Mouse (Mus musculus) MEL (cell line): ENCODE measurements at regions not wholly inside any gene's neighbourhood (a gene's known extent, or its start where the extent isn't known, plus 50 kb on each side); places are given as distances from the start of the nearest gene placed in this dataset.

ENCODE experiments used
- DNase-seq: peaks from one replicate; pipeline ENCODE4 v3.0.0; 2011; ENCODE audit warnings: low read depth, low spot score
- H3K27ac ChIP-seq: 2 replicates; pipeline ENCODE4 v1.5.1; 2012; ENCODE audit warnings: low read depth, mild to moderate bottlenecking, control low read depth, low read length, moderate library complexity; ENCODE audit not compliant: control insufficient read depth
- H3K27me3 ChIP-seq, 2 experiments: fragments of 150-350 bp in 1 of 2; sonication (generic) in 1 of 2; 2 replicates each; pipeline ENCODE4 v1.6.1; 2012; ENCODE audit warnings: low read length in 2 of 2, mild to moderate bottlenecking in 2 of 2, improper control_type of control experiment in 1 of 2, moderate library complexity in 1 of 2; ENCODE audit not compliant: insufficient read depth in 2 of 2, control insufficient read depth in 1 of 2
- H3K36me3 ChIP-seq, 2 experiments: 2 replicates each; pipeline ENCODE4 v1.6.1; 2012 to 2014; ENCODE audit warnings: low read length in 2 of 2, improper control_type of control experiment in 1 of 2, inconsistent platforms in 1 of 2, mild to moderate bottlenecking in 1 of 2; ENCODE audit not compliant: insufficient read depth in 2 of 2, control insufficient read depth in 1 of 2
- H3K4me1 ChIP-seq, 2 experiments: fragments of 150-350 bp in 1 of 2; sonication (generic) in 1 of 2; 2 replicates each; pipeline ENCODE4 v1.6.1; 2012; ENCODE audit warnings: low read length in 2 of 2, improper control_type of control experiment in 1 of 2, mild to moderate bottlenecking in 1 of 2; ENCODE audit not compliant: insufficient read depth in 2 of 2, control insufficient read depth in 1 of 2
- H3K4me3 ChIP-seq, 2 experiments: fragments of 150-350 bp in 1 of 2; sonication (generic) in 1 of 2; 2 replicates each; pipeline ENCODE4 v1.5.1; 2012; ENCODE audit warnings: low read depth in 2 of 2, low read length in 2 of 2, mild to moderate bottlenecking in 2 of 2, moderate library complexity in 2 of 2, control low read depth in 1 of 2, improper control_type of control experiment in 1 of 2; ENCODE audit not compliant: control insufficient read depth in 1 of 2, insufficient read depth in 1 of 2
- H3K79me2 ChIP-seq: 2 replicates; pipeline ENCODE4 v1.6.1; 2012; ENCODE audit warnings: mild to moderate bottlenecking, low read length, moderate library complexity; ENCODE audit not compliant: control insufficient read depth, poor library complexity, insufficient read depth
- H3K9ac ChIP-seq: 2 replicates; pipeline ENCODE4 v1.6.1; 2012; ENCODE audit warnings: low read depth, mild to moderate bottlenecking, control low read depth, low read length, moderate library complexity; ENCODE audit not compliant: control insufficient read depth, poor library complexity, severe bottlenecking
- H3K9me3 ChIP-seq: fragments of 150-350 bp; sonication (generic); replicated peaks from 2 replicates; pipeline ENCODE4 v1.6.1; 2012; ENCODE audit warnings: mild to moderate bottlenecking, low read length, improper control_type of control experiment, moderate library complexity; ENCODE audit not compliant: insufficient read depth
- BHLHE40 ChIP-seq: IDR thresholded peaks from 2 replicates; pipeline ENCODE4 v1.6.1; 2012; ENCODE audit warnings: low read depth, mild to moderate bottlenecking, inconsistent platforms, low read length, improper control_type of control experiment, borderline replicate concordance
- CHD1 ChIP-seq: IDR thresholded peaks from 2 replicates; pipeline ENCODE4 v1.6.1; 2012; ENCODE audit warnings: low read depth, mild to moderate bottlenecking, inconsistent platforms, low read length, improper control_type of control experiment
- CHD2 ChIP-seq: IDR thresholded peaks from 2 replicates; pipeline ENCODE4 v1.6.1; 2011; ENCODE audit warnings: low read length, improper control_type of control experiment
- CTCF ChIP-seq, 3 experiments: IDR thresholded peaks in 2 of 3; conservative IDR thresholded peaks in 1 of 3; 2 replicates each; pipeline ENCODE4 v1.5.1; 2011 to 2012; ENCODE audit warnings: low read length in 3 of 3, low read depth in 2 of 3, mild to moderate bottlenecking in 2 of 3, improper control_type of control experiment in 1 of 3, inconsistent platforms in 1 of 3, mixed read lengths in 1 of 3, moderate library complexity in 1 of 3; ENCODE audit not compliant: control insufficient read depth in 1 of 3, insufficient read depth in 1 of 3, poor library complexity in 1 of 3, severe bottlenecking in 1 of 3
- JUND ChIP-seq: IDR thresholded peaks from 2 replicates; pipeline ENCODE4 v1.6.1; 2011; ENCODE audit warnings: low read depth, mild to moderate bottlenecking, improper control_type of control experiment, low read length
- KAT2A ChIP-seq: conservative IDR thresholded peaks from 2 replicates; pipeline ENCODE4 v1.6.1; 2012; ENCODE audit warnings: low read depth, low read length, improper control_type of control experiment, inconsistent platforms
- MAZ ChIP-seq: IDR thresholded peaks from 2 replicates; pipeline ENCODE4 v1.6.1; 2012; ENCODE audit warnings: low read depth, mild to moderate bottlenecking, inconsistent platforms, low read length, improper control_type of control experiment
- MYB ChIP-seq: IDR thresholded peaks from 2 replicates; pipeline ENCODE4 v1.6.1; 2011; ENCODE audit warnings: mild to moderate bottlenecking, low read depth, low read length, improper control_type of control experiment
- MYC ChIP-seq: IDR thresholded peaks from 2 replicates; pipeline ENCODE4 v1.6.1; 2011; ENCODE audit warnings: low read depth, mild to moderate bottlenecking, low read length, improper control_type of control experiment, moderate library complexity
- NELFE ChIP-seq: IDR thresholded peaks from 2 replicates; pipeline ENCODE4 v1.6.1; 2011; ENCODE audit warnings: low read depth, low read length, improper control_type of control experiment
- NRF1 ChIP-seq: IDR thresholded peaks from 2 replicates; pipeline ENCODE4 v1.6.1; 2014; ENCODE audit warnings: low read depth, mild to moderate bottlenecking, inconsistent platforms, low read length, improper control_type of control experiment, moderate library complexity; ENCODE audit not compliant: poor library complexity, insufficient read depth, severe bottlenecking
- POLR2A ChIP-seq, 2 experiments: IDR thresholded peaks; 2 replicates each; pipeline ENCODE4 v1.6.1; 2011 to 2012; ENCODE audit warnings: low read length in 2 of 2, mild to moderate bottlenecking in 2 of 2, control low read depth in 1 of 2, improper control_type of control experiment in 1 of 2, low read depth in 1 of 2, moderate library complexity in 1 of 2; ENCODE audit not compliant: control insufficient read depth in 1 of 2, insufficient read depth in 1 of 2, poor library complexity in 1 of 2
- POLR2AphosphoS5 ChIP-seq: IDR thresholded peaks from 2 replicates; pipeline ENCODE4 v1.6.1; 2012; ENCODE audit warnings: low read depth, borderline replicate concordance, mild to moderate bottlenecking, inconsistent platforms, low read length, moderate library complexity, mixed read lengths
- RAD21 ChIP-seq: IDR thresholded peaks from 2 replicates; pipeline ENCODE4 v1.6.1; 2011; ENCODE audit warnings: mild to moderate bottlenecking, low read depth, low read length, improper control_type of control experiment
- SIN3A ChIP-seq: IDR thresholded peaks from 2 replicates; pipeline ENCODE4 v1.6.1; 2012; ENCODE audit warnings: low read length, improper control_type of control experiment, inconsistent platforms
- SMC3 ChIP-seq: IDR thresholded peaks from 2 replicates; pipeline ENCODE4 v1.6.1; 2011; ENCODE audit warnings: low read depth, low read length, improper control_type of control experiment
- TAL1 ChIP-seq: IDR thresholded peaks from 2 replicates; pipeline ENCODE4 v1.6.1; 2012; ENCODE audit warnings: mild to moderate bottlenecking, inconsistent platforms, low read length, moderate library complexity, mixed read lengths
- TBP ChIP-seq: IDR thresholded peaks from 2 replicates; pipeline ENCODE4 v1.8.0; 2011; ENCODE audit warnings: low read depth, low read length, improper control_type of control experiment
- TCF12 ChIP-seq: IDR thresholded peaks from 2 replicates; pipeline ENCODE4 v1.6.1; 2014; ENCODE audit warnings: low read depth, mild to moderate bottlenecking, inconsistent platforms, low read length, improper control_type of control experiment, moderate library complexity
- UBTF ChIP-seq: IDR thresholded peaks from 2 replicates; pipeline ENCODE4 v1.6.1; 2012; ENCODE audit warnings: low read depth, mild to moderate bottlenecking, inconsistent platforms, low read length, improper control_type of control experiment, moderate library complexity, borderline replicate concordance; ENCODE audit not compliant: insufficient read depth
- USF1 ChIP-seq: IDR thresholded peaks from 2 replicates; pipeline ENCODE4 v1.6.1; 2014; ENCODE audit warnings: low read depth, mild to moderate bottlenecking, inconsistent platforms, low read length, improper control_type of control experiment, moderate library complexity
- USF2 ChIP-seq, 2 experiments: IDR thresholded peaks; 2 replicates each; pipeline ENCODE4 v1.6.1; 2011 to 2012; ENCODE audit warnings: improper control_type of control experiment in 2 of 2, low read length in 2 of 2, borderline replicate concordance in 1 of 2, inconsistent platforms in 1 of 2, low read depth in 1 of 2, mild to moderate bottlenecking in 1 of 2; ENCODE audit not compliant: insufficient read depth in 1 of 2
- ZNF384 ChIP-seq: IDR thresholded peaks from 2 replicates; pipeline ENCODE4 v1.6.1; 2012; ENCODE audit warnings: low read depth, mild to moderate bottlenecking, inconsistent platforms, low read length, improper control_type of control experiment

DNA sequence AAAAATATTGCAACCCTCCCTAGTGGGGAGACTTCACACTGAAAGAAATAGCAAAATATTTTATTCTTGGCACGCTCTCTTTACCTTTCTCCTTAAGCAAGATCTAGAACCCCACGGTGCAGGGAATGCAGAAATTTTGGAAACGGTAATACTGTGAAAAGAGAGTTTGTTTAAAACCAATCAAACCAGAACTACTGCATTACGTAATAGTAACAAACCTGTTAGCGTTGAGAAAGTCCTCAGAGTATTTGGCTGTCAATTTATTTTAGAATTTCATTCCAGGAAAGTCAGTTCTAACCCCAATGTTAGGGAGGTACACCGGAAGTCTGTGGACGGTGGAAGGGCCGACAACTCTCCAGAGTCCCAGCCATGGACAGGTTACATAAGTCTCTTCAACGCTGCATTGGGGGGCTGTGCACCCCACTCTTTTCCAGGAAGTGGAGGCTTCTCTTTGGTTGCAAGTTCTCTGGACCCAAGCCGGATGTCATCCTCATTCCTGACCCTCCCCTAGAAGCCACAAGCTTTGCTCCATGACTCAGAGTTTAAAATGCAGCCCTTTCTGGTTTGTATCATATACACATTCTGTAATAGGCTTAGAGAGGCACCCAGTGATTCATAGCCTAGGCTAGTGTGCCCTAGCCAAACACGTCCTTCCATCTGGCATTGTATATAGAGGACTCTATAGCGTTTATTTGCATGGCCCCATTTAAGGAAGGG lies 105.0 kb upstream of the Frmd6 start:
- no peak for DNase-seq
- H3K4me3 ChIP-seq: no peak overlapping the region
- H3K36me3 ChIP-seq: no peaks in the 10 kb centered on the region
- no peaks in the 10 kb centered on the region for H3K4me1 ChIP-seq
- no peaks in the 10 kb centered on the region for H3K9me3 ChIP-seq
- no peak overlapping the region for H3K9ac ChIP-seq
- no peaks in the 10 kb centered on the region for H3K79me2 ChIP-seq
- TF ChIP-seq UBTF: no peak
- no peak for TF ChIP-seq TCF12
- TF ChIP-seq TBP: no peak
- no peak for TF ChIP-seq SMC3
- TF ChIP-seq USF2 (IDR thresholded peaks at IDR 0.05; ENCODE audit: borderline replicate concordance in 1 of 2, insufficient read depth in 1 of 2, low read depth in 1 of 2, low read length in 2 of 2): no peak
- TF ChIP-seq MAZ: no peak
- TF ChIP-seq NELFE: no peak
- TF ChIP-seq MYC: no peak
- no peak for TF ChIP-seq JUND
- TF ChIP-seq RAD21: no peak
- TF ChIP-seq USF1: no peak
- no peak for TF ChIP-seq CHD1
- no peak for TF ChIP-seq POLR2AphosphoS5
- no peak for TF ChIP-seq SIN3A
- no peak for TF ChIP-seq TAL1
- TF ChIP-seq ZNF384: no peak
- no peak for TF ChIP-seq MYB
- TF ChIP-seq NRF1: no peak
- no peak for TF ChIP-seq POLR2A (IDR thresholded peaks at IDR 0.05; ENCODE audit: control insufficient read depth in 1 of 2, insufficient read depth in 1 of 2, low read depth in 1 of 2, low read length in 2 of 2, poor library complexity in 1 of 2)
- TF ChIP-seq, all 39 proteins: peak for 0
- Histone ChIP-seq H3K27ac (no peak overlapping the region), H3K27me3 (no peaks in the 10 kb centered on the region)

DNA sequence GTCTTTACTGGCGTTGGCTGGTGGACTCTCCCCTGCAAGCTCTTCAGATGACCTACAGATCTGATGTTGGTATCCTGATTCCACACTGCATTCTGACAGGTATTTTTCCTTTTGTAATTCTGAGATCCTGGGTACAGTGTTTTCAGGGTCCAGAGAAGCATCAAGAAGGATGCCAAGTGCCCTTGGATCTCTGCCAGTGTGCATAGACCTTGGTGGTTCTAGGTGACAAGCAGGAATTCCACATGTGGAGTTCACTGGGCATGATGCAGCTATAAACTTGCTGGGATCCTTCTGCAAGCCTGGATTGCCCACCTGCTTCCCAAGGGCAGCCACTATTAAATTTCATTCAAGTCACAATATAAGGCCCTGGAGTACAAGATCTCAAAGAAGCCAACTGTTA lies 100.0 kb upstream of the Frmd6 start:
- no peak overlapping the region for H3K9ac ChIP-seq
- no peak for DNase-seq
- H3K79me2 ChIP-seq: no peaks in the 10 kb centered on the region
- H3K27ac ChIP-seq: no peak overlapping the region
- no peaks in the 10 kb centered on the region for H3K9me3 ChIP-seq
- TF ChIP-seq MYB (no peak), NELFE (no peak), CHD2 (no peak), POLR2AphosphoS5 (no peak), MAZ (no peak), BHLHE40 (no peak), UBTF (no peak), TAL1 (no peak), RAD21 (no peak), SMC3 (no peak), CTCF (IDR thresholded peaks at IDR 0.05 in 2 of 3, conservative IDR thresholded peaks at IDR 0.05 in 1 of 3; ENCODE audit: control insufficient read depth in 1 of 3, insufficient read depth in 1 of 3, low read depth in 2 of 3, low read length in 3 of 3, poor library complexity in 1 of 3, severe bottlenecking in 1 of 3) (no peak), KAT2A (no peak), SIN3A (no peak)
- TF ChIP-seq, all 39 proteins: peak for 0
- H3K27me3 ChIP-seq: peaks cover 0 to 1% of the 10 kb centered on the region in 2 experiments; a peak in 1 of 4 replicates
- H3K4me1 ChIP-seq: no peaks in the 10 kb centered on the region
- H3K4me3 ChIP-seq: no peak overlapping the region
- no peaks in the 10 kb centered on the region for H3K36me3 ChIP-seq
